Mouse (Mus musculus): Measurements from ENCODE around the gene Uso1.

Gene Uso1

GRCm38 (mm10) chr5:92234939-92235557, 97.3 kb downstream of the Uso1 start:
- peak; percentile 49 for DNase-seq (ENCODE audit: low read depth, low spot score)

GRCm38 (mm10) chr5:92239333-92240232, 101.8 kb downstream of the Uso1 start:
- DNase-seq (ENCODE audit: low read depth, low spot score), result peak; percentile 92

- no peak for DNase-seq (ENCODE audit: low read depth, low spot score)
Observed at GRCm38 (mm10) chr5:92240769-92241168, 103.0 kb downstream of the Uso1 start.

GRCm38 (mm10) chr5:92244900-92245299, 107.2 kb downstream of the Uso1 start:
- no peak for DNase-seq (ENCODE audit: low read depth, low spot score)

- no peak for DNase-seq (ENCODE audit: low read depth, low spot score)
Observed at GRCm38 (mm10) chr5:92245483-92245882, 107.7 kb downstream of the Uso1 start.

- no peak for DNase-seq (ENCODE audit: low read depth, low spot score)
Observed at GRCm38 (mm10) chr5:92248614-92249013, 110.9 kb downstream of the Uso1 start.

GRCm38 (mm10) chr5:92252031-92252430, 114.3 kb downstream of the Uso1 start:
- DNase-seq (ENCODE audit: low read depth, low spot score), result no peak

All from 3T3-L1 (cell line).